Mouse (Mus musculus) left cerebral cortex, adult 2 months (tissue): ENCODE results near the gene Ttc28. TPM values are rescaled to one million over a fixed set of nuclear protein-coding genes. Genes with fewer than 3 reads are reported as not detected.

Experiments
- DNase-seq, 2 experiments: peaks; one replicate each; pipeline ENCODE4 v3.0.0; 2021 to 2022; ENCODE audit warnings: low spot score in 2 of 2, mixed read lengths in 1 of 2; ENCODE audit errors: extremely low spot score in 1 of 2
- H3K27ac ChIP-seq: fragments of 200-600 bp; 2 replicates; pipeline ENCODE4 v1.8.1; 2022
- H3K4me3 ChIP-seq: fragments of 200-600 bp; 2 replicates; pipeline ENCODE4 v1.8.1; 2022
- CTCF ChIP-seq: fragments of 200-600 bp; IDR thresholded peaks from 2 replicates; pipeline ENCODE4 v1.8.1; 2022; ENCODE audit warnings: antibody characterized with exemption, mild to moderate bottlenecking, moderate library complexity
- intact Hi-C: fragments of 180-260 bp; cut with DNase I; formaldehyde crosslinking; loops from one replicate; pipeline ENCODE4 v1.15.1; 2025
- total RNA-seq, 2 experiments: library from RNA; stranded (reverse); gene quantifications; 2 replicates each; pipeline ENCODE4 v1.2.3; 2021

Ttc28 gene
- total RNA-seq, 2 experiments from 2014 or later = 12.0 to 12.8 TPM

GRCm38 (mm10) chr5:111060246-111060745, 180.7 kb downstream of the Ttc28 start:
- Histone ChIP-seq H3K27ac (no peak overlapping the region), H3K4me3 (no peak overlapping the region)
- intact Hi-C loops = no loop called here

DNA sequence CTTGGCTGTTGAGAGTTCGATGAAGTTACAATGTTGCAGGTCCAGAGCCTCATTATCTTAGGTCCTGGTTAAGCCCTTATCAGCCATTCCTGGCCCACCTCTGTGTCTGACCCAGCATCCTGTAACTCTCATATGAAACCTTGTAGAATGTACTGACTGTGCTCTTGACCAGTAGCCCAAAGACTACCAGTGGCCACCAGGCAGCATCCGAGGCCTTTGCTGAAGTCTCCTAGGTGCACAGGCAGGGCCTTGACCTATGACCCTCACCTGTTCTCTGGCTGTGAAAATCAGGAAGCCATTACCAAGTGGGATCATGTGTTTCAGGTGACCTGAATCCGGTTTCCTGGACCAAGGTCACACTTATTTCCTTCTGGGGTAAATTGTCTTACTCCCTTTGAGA, 183.6 kb downstream of the Ttc28 start:
- TF ChIP-seq CTCF = no peak
- Histone ChIP-seq H3K4me3 (no peak overlapping the region), H3K27ac (no peak overlapping the region)
- no peak for DNase-seq
- intact Hi-C loops = no loop called here

More at GRCm38 (mm10) chr5:111060246-111060745, 180.7 kb downstream of the Ttc28 start:
- DNase-seq = no peak
- TF ChIP-seq CTCF = no peak

- no peak overlapping the region for H3K4me3 ChIP-seq
- no peak for DNase-seq
- no peak for TF ChIP-seq CTCF
- H3K27ac ChIP-seq = no peak overlapping the region
- intact Hi-C loops = no loop called here
Observed at GRCm38 (mm10) chr5:111063991-111064390, 184.4 kb downstream of the Ttc28 start.

GRCm38 (mm10) chr5:111065770-111066169, 186.2 kb downstream of the Ttc28 start:
- TF ChIP-seq CTCF = no peak
- Histone ChIP-seq H3K27ac (no peak overlapping the region), H3K4me3 (no peak overlapping the region)
- no peak for DNase-seq
- intact Hi-C loops = no loop called here

DNA sequence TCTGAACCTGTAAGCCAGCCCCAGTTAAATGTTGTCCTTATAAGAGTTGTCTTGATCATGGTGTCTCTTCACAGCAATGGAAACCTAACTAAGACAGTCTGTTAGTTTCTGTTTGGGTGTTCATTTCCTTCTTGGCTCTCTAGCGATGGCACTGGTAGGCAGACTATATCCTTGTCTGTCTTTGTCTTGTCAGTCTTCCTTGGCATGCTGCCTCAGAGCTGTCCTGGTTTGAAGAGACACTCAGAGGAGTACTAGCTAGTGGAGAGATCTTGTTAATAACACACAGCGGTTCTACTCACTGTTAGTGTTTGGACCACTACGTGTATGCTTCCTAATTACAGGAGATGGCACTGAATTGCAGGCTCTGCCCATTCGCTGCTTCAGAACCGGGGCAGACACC, 189.9 kb downstream of the Ttc28 start:
- intact Hi-C loops = no loop called here
- Histone ChIP-seq H3K27ac (no peak overlapping the region), H3K4me3 (no peak overlapping the region)
- TF ChIP-seq CTCF = no peak
- DNase-seq = no peak

DNA sequence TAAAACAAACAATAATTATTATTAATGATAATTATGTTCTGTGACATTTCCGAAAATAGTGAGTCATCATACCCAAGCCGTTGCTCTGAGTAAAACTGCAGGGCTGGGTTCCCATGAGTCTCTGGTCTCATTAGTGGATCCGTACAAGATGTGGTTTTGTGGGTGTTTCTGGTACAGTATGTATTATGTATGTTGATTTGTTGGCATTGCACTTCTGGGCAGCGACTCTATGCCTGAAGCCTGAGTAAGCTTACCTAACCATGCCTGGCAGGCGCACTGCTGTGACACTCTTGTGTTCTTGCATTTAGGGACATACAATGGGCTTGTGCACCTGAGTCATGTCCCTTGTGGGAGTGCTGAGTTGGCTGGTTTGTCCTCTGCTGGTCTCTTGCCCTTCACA, 190.3 kb downstream of the Ttc28 start:
- no peak overlapping the region for H3K4me3 ChIP-seq
- intact Hi-C loops = no loop called here
- TF ChIP-seq CTCF = no peak
- H3K27ac ChIP-seq = no peak overlapping the region
- DNase-seq = no peak

DNA sequence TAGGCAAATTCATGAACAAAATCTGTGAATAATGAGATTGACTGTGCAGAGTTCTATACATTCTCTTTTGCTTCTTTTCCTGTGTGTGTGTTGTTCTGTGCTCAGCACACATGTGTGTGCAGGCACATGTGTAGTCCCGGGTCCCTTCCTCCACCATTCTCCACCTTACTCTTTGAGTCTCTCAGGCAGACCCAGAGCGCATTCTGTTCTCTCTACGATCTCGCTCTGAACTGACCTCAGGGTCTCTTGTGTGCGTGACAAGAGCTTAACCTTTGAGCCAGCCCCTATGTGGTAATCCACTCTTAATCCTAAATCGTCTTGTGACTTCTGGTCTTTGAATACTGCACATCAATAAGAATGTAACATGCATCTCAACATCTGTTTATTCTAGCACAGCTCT, 190.8 kb downstream of the Ttc28 start:
- no peak overlapping the region for H3K4me3 ChIP-seq
- no peak for DNase-seq
- intact Hi-C loops = no loop called here
- H3K27ac ChIP-seq = no peak overlapping the region
- TF ChIP-seq CTCF = no peak

- DNase-seq = no peak
- no peak for TF ChIP-seq CTCF
- H3K4me3 ChIP-seq = no peak overlapping the region
- no peak overlapping the region for H3K27ac ChIP-seq
- intact Hi-C loops = no loop called here
Observed at GRCm38 (mm10) chr5:111073316-111073736, 193.7 kb downstream of the Ttc28 start.

DNA sequence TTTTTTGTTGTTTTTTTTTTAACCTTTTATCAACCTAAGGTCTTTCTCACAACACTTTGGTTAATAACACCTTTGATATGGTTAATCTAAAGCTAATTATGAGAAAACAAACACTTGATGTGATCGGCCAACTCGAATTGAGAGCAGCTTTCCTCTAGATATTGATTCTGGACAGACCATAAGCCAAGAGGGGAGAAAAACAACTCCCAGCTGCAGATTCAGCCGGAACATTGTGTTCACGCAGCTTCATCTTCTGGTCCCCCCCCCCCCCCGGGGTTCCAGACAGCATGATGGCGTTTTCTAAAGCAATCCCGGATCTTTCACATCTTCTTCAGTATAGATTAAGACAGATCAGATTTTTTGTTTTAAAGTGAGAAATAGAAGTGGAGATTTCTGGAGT, 194.4 kb downstream of the Ttc28 start:
- DNase-seq = no peak
- no peak overlapping the region for H3K27ac ChIP-seq
- no peak for TF ChIP-seq CTCF
- H3K4me3 ChIP-seq = no peak overlapping the region
- intact Hi-C loops = no loop called here

DNA sequence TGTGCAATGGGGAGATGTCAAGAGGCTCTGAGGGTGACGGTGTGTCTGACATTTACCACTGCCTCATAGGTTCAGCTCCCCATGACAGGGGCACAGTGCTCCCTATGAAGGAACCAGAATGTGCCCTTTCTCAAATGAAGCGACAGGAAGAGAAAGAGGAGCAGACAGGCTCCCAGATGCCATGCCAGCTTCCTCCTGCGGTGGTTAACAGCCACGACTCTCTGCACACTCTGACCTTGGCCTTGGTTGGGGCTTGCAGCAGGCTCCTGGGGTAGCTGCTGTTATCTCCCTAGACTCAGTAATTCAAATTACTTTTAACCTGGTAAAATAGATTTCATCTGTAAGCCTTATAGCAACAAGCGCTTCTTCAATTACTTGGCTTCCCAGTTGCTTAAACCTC, 196.2 kb downstream of the Ttc28 start:
- Histone ChIP-seq H3K4me3 (no peak overlapping the region), H3K27ac (no peak overlapping the region)
- DNase-seq = no peak
- intact Hi-C loops = no loop called here
- TF ChIP-seq CTCF = no peak

DNA sequence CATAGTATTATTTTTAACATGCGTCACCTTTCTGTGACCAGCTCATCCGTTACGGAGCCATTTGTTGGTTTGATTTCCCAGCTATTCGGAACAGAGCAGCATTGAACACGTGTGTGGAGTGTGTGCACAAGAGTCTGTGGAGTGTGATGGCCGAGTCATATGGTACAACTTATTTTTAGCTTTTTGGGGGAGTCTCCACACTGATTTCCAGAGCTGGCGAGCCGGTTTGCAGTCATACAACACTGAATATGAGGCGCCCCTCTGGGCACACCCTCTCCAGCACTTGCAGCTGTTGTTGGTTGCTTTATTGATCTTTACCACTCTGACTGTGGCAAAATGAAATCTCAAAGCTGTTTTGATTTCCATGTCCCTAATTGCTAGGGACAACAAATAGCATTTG, 197.7 kb downstream of the Ttc28 start:
- no peak for DNase-seq
- TF ChIP-seq CTCF = no peak
- Histone ChIP-seq H3K27ac (no peak overlapping the region), H3K4me3 (no peak overlapping the region)
- intact Hi-C loops = no loop called here

DNA sequence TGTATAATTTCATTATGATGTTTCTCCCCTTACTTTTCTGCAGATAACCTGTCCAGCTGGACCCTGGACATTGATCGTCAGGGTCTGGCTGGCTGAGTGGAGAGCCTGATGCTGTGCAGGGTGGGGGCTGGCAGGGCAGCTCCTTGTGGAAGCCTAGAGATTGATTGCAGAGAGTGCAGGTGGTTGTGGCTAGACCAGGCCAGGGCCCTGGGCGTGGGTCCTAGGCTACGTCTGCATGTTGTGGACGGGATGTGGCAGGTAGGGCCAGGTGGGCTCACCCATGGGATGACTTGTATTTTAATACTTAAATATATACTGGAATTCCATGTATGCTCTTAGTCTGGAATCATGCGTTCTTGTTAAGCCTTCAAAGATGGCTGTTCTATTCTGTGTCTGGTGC, 201.0 kb downstream of the Ttc28 start:
- no peak for TF ChIP-seq CTCF
- intact Hi-C loops = no loop called here
- Histone ChIP-seq H3K27ac (no peak overlapping the region), H3K4me3 (no peak overlapping the region)
- no peak for DNase-seq

- no peak overlapping the region for H3K4me3 ChIP-seq
- intact Hi-C loops = no loop called here
- no peak; the same call in 1 of the 2 replicates for TF ChIP-seq CTCF
- DNase-seq = no peak
- no peak overlapping the region for H3K27ac ChIP-seq
Observed at GRCm38 (mm10) chr5:111085849-111086248, 206.2 kb downstream of the Ttc28 start.
